Mouse (Mus musculus) adrenal gland, postnatal 36 days (tissue): ENCODE results near the gene Camta1. TPM values are rescaled to one million over a fixed set of nuclear protein-coding genes. Genes with fewer than 3 reads are reported as not detected.

ENCODE experiments used
- DNase-seq, 2 experiments: peaks; one replicate each; pipeline ENCODE4 v3.0.0; 2021; ENCODE audit warnings: mixed read lengths in 1 of 2
- total RNA-seq, 2 experiments: library from RNA; stranded (reverse); gene quantifications; 2 replicates each; pipeline ENCODE4 v1.2.3; 2021

Gene Camta1
- total RNA-seq, 2 experiments from 2014 or later, result 28.7 to 33.3 TPM

DNA sequence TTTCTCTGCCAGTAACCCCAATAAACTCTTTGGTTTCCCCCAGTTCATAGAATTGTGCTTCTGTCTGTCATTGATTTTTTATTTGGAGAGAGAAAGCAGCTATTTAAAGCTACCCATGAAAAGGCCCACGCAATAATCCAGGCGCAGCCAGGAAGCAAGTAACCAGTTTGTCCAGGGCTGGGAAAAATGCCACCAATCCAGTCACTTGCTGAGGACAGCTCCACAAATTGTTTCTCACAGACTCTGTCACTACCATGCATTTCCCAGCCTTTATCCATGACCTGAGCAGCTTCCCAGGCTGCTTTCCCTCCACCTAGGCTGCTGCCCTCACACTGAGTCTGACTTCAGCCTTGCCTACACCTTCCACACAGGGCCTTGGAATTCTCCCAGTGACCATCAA, 413.3 kb downstream of the Camta1 start:
- DNase-seq, result no peak

DNA sequence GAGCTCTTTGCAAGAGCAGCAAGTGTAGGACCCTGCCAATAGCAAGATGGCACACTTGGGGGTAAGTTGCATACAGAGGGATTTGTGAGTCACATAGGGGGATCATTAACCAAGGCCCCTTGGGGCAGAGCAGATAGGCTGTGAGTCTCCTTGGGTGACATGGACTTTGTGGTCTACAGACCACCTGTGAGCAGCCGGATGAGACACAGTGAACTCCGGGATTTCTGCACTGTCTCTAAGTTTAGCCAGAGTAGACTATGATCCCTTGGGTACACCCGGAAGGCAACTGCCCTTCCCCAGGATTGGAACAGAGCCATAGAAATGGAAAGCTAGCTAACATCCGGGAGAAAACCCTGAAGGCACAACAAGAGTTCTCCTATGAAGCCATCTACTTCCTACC, 417.0 kb downstream of the Camta1 start:
- DNase-seq, result no peak

DNA sequence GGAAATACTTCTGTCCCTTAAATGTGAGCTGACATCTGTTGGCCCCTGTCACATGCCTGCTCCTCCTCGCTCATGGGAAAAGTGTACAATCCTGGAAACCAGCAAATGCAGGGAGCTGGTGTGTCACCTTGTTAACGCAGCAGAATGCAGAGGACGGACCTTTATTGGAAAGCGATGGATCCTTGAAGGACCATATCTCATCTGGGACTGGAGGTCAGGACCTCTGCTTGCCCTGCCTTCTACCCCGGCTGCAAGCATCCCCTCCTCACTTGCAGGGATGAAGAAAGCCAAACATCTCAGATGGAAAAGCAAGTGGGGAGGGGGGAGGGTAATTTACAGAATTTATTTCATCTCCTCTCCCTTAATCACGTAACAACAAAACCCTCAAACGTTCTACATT, 423.1 kb downstream of the Camta1 start:
- no peak for DNase-seq

DNA sequence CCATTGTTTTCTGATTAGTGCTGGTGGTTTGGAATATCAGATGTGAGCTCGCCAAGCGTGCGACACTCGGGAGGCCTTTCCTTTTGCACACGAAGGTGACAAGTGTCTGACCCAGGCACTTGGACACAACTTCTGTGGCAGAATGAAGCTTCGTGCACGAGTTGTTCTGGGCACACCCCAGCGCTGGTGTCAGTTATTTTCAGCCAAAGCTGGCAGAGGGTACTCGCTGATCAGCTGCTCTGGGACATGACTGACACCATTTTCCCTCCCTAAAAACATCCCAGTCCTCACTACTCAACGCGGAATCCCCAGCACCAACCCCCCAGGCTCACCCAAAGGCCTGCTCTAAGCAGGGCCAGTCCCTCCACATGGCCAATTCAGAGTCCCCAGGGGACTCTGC, 423.8 kb downstream of the Camta1 start:
- DNase-seq, result no peak

DNA sequence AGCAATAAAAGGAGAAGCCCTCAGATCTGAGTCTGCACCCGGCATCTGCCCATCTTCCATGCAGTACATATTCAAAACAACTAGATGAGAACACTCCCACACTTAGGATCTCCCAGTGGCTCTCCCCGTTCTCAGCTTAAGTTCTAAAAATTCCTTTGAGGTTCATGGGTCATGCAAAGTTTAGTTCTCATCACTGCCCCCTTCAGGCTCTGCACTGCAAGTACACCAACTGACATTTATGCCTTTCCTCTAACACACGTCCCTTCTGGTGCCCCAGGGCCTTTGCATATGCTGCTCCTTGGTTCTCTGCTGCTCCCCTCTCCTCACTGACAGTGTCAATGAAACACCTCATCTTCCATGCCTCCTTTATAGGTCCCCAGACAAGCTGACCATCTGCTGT, 436.5 kb downstream of the Camta1 start:
- no peak for DNase-seq

GRCm38 (mm10) chr4:151422922-151423321, 438.8 kb downstream of the Camta1 start:
- DNase-seq, result no peak

DNA sequence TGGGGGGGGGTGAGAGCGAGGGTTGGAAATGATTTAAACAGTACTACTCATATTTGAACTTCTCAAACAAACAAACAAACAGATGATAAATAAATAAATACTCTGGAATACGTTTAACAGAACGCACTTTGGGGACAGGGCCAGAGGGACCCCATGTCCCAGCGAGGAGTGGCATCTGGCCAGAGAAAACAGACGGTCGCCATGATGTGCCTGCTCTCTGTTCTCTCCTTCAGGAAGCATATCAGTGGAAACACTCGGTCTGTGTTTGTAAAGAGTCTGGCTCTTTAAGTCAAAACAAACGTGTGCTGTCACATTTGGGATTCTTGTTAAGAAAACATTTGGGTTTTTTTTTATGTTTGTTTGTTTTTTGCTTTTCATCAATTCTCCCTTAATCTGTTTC, 439.3 kb downstream of the Camta1 start:
- no peak for DNase-seq

GRCm38 (mm10) chr4:151418344-151418875, 443.3 kb downstream of the Camta1 start:
- DNase-seq, result no peak

DNA sequence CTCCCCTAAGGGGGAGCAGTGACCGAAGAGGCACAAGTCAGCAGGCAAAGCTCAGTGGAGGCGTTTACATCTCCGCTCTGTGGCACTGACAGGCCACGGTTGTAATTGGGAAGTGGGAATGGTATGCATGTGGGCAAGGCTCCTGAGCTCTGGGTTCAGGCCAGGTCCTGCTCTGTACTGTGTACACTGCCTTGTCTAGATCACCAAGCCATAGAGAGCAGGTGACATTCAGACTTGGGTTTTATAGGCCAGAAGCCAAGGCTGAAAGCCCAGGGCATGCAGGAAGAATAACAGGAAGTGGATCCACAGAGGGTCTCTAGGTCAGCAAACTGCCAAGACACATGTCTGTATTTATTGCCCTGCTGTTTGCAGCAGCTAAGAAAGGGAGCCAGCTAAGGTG, 445.9 kb downstream of the Camta1 start:
- DNase-seq, result no peak

DNA sequence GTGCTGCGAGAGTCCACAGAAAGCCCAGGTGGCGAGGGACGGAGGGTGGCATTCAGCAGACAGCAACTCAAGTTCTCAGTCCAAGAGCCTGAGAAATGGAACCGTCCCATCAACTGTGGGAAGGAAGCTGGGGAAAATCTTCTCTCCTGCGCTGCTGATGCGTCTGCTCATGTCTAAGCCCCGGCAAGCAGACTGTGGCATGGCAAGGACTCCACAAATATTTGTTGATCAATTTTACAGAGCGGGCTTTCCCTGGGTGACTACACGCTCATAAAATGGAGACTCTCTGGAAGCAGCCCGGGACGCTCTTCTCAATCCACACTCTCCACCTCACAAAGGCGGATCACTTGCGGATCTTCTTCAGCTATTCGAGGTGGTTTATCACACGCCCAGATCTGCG, 446.3 kb downstream of the Camta1 start:
- DNase-seq, result no peak

GRCm38 (mm10) chr4:151414952-151415351, 446.7 kb downstream of the Camta1 start:
- no peak for DNase-seq

DNA sequence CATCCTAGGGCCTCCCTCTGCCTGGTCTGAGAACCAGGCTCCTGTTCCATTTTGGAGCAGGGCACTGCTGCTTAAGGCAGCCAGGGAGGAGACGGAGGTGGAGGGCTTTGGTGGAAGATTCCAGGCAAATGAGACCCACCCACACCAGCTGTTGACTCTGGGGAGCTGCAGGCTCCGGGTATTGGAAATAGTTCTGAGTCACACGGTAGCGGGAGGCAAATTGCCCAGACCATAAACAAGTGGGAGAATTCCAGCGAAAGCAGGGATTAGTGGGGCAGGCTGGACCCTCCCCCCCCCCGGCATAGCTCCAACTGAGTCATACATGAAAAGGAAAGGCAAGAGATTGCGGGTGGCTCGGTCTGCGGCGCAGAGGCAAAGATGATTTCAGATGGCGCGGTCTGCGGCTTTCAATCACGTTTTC, 450.0 kb downstream of the Camta1 start:
- peak; percentile 15 to 19 for DNase-seq

GRCm38 (mm10) chr4:151411016-151411415, 450.7 kb downstream of the Camta1 start:
- no peak for DNase-seq

DNA sequence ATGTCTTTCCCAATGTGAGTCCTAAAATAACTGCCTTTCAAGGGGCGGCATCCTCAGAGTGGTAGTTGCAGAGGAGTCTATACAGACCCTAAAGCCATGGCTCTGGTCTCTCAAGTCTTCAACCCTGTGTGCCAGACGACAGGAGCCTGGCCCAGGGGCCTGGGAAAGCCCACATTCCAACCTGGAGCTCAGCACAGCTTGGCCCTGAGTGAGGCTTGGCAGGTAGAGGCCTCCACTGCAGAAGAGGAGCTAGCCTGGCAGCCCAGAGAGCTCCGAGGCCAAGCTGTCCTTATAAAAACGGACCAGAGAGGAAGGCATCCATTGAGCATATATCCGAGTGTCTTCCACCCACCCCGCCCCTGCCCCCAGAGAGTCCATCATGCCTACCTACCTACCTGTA, 452.4 kb downstream of the Camta1 start:
- DNase-seq, result no peak

DNA sequence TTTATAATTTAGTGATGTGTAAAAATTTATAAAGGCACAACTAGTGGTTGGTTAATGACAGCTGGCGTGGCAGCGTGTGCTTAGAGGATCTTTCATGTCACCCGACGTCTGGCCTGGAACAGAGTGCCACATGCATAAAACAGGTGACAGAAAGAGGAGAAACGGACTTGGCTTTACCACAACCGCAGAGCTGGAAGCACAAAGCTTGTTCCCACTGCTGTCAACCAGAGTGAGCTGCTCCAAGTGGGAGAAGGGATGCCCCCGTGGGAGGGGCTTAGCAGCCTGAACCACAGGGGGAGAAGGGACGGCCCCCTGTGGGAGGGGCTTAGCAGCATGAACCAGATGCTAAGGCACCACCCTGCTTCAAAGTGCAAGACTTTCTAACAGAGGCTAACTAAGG, 452.9 kb downstream of the Camta1 start:
- DNase-seq, result no peak

DNA sequence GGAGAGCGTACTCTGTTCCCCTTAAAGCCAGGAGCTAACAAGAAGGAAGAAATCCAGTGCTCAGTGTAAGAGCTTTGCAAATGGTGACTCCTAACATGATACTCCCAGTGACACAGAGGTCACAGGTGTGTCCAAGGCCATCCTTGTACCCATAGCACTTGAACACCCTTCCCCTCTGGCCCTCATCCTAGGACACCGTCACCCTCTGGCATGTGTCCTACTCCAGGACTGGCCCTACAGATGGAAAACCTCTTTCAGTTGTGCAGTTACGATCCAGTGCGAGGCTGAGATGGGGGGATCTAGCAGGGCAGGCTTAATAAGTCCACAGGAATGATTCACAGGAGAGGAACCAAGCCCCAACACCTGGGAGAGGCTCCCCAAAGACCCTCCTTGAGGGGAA, 453.4 kb downstream of the Camta1 start:
- DNase-seq, result no peak

DNA sequence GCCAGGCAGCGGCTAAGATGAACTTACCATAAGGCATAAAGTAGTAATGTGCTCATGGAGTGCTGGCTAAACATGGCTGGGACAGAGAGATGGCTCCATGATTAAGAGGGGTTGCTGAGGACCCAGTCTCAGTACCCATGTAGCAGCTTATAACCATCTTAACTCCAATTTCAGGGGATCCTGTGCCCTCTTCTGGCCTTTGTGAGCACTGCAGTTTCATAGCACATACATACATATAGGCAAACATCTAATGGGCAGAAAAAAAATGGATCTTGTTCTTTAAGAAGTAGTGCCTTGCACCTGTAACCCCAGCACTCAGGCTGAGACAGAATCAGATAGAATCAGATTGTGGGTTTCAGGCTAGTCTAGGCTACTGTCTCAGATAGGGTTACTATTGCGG, 454.5 kb downstream of the Camta1 start:
- DNase-seq, result no peak

GRCm38 (mm10) chr4:151404581-151405256, 457.0 kb downstream of the Camta1 start:
- no peak for DNase-seq

- DNase-seq, result no peak
These were observed 459.8 kb downstream of the Camta1 start for GRCm38 (mm10) chr4:151401685-151402397.

DNA sequence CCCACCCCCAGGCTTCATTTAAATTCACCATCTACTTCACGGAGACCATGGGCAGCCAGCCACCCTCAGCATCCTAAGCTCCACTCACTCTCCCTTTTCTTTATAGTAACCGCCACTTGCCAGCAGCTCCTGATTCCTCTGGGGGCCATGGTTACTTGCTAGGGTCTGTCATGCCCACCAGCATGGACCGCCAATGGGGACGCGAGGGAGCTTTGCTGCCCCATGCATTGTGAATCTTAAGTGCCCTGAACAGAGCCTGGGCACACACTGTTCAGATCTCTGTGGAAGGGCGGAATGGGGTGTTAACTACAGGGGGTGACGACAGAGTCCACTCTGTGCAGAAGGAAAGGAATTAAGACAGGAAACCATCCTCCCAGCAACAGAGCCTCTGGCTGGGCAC, 465.1 kb downstream of the Camta1 start:
- DNase-seq, result no peak

DNA sequence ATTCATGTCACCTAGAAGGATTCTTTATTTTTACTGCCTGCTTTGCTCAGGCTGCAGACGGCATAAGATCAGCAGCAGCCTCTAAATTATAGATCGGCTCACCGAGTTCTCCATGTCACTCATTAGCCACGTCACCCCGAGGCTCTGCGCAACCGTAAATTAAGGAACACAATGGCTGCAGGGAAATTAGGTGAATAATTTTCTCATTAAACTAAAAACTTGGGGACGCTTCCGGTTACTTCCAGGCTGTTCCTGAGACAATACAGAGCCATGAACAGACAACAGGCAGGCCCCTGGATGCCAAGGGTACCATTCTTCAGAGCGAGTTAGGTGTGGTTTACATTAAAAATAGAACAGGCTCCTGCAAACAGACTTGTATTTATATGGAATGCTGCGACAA, 472.3 kb downstream of the Camta1 start:
- no peak for DNase-seq

DNA sequence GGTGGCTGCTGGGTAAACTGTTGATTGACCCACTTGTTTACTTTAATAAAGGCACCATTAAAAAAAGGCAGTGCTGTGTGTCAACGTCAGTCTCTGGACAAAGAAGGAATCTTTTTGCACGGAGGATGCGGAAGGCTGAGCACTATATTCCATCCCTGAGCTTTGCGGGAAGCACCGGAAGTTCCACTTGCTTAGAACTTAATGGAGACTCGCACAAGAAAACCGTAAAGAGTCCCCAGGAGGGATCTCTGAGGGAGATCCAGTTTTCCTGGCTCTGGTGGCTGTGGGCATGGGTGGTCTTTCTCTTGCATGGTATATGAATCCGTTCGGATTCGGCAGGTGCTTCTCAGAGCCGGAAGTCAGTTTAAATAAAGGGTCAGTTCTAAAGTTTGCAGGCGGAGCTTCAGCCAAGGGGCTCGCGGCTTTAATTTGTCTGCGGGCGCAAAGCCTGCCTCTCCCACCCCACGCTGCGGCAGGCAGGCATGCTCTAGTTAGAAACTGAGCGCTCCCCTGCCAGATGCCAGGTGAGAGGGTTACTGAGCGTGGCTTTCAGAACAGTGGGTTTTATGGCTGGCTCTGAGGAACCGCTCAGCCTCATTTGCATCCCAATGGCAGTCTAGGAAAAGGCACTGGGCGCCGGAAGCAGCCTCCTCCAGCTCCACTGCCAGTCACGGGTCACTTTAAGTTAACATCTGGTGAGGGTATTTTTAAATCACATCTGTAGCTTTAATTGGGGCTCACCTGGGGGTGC, 474.8 kb downstream of the Camta1 start:
- peak in 1 of 2 experiments; percentile 5 for DNase-seq
